10 mouse cellular contexts compared by ENCODE assay signal in genomic region chr14:73374315-73374890, GRCm38 (mm10). TPM values are rescaled to one million over a fixed set of nuclear protein-coding genes. Genes with fewer than 3 reads are reported as not detected.
A peak's percentile ranks its signal among the peaks of the same experiment; 100 is the strongest.
DNase-seq lines count a peak whose midpoint lies in the region; ATAC-seq and TF ChIP-seq lines count a peak whose summit lies in the region.
"Had no signal": no experiment of that assay in that cellular context is flagged by ENCODE, and none has a peak within 500 bp of the region (broad histone marks: within the 10 kb centered on the region; RNA-seq: fewer than 3 reads in every experiment).

No protein-coding gene starts in this region.

- no peaks in the 10 kb centered on the region for H3K27me3 ChIP-seq in kidney, adult 2 months (replicated peaks; ENCODE audit: control insufficient read depth, insufficient read depth, low read length)
- H3K27me3 ChIP-seq in liver, postnatal 0 days (ENCODE audit: insufficient read depth, low read length) = no peaks in the 10 kb centered on the region
- H3K27me3 ChIP-seq: limb, embryonic 13.5 days had no signal

- peaks cover 7% of the 10 kb centered on the region for H3K36me3 ChIP-seq in kidney, adult 2 months (ENCODE audit: control insufficient read depth, insufficient read depth, low read length)
- H3K36me3 ChIP-seq in liver, postnatal 0 days (replicated peaks; ENCODE audit: insufficient read depth, low read length) = peaks cover 55% of the 10 kb centered on the region

- no peak overlapping the region for H3K9ac ChIP-seq in liver, postnatal 0 days (replicated peaks)
- H3K9ac ChIP-seq: limb, embryonic 13.5 days had no signal

- DNase-seq in heart, adult 9 months (ENCODE audit: low spot score in 2 of 2) = peak; percentile 40 to 54
- DNase-seq in heart, postnatal 25 days (ENCODE audit: low spot score) = no peak
- peak; percentile 15 to 20 for DNase-seq in adrenal gland, postnatal 4 days (ENCODE audit: low spot score in 2 of 2)
- DNase-seq in kidney, adult 2 months = peak; percentile 95
- DNase-seq in liver, postnatal 0 days = peak; percentile 63
- no peak for DNase-seq in right cerebral cortex, postnatal 4 days
- DNase-seq in layer of hippocampus, postnatal 25 days (ENCODE audit: extremely low spot score in 1 of 2, low spot score in 1 of 2) = no peak
- no peak for DNase-seq in frontal cortex, postnatal 14 days (ENCODE audit: low spot score in 2 of 2)
- DNase-seq: thymus, postnatal 36 days had no signal

- ATAC-seq in liver, postnatal 0 days = peak; percentile 87

- no peak overlapping the region for H3K4me3 ChIP-seq in kidney, adult 2 months (ENCODE audit: insufficient read depth, low read depth, low read length)
- peak overlapping the region; percentile 9; the same call in 1 of the 2 replicates for H3K4me3 ChIP-seq in liver, postnatal 0 days (ENCODE audit: low read depth, low read length)
- H3K4me3 ChIP-seq: limb, embryonic 13.5 days had no signal

- WGBS in kidney, adult 2 months = 6% methylated on average over 11 of the region's 11 CpGs
- WGBS in liver, postnatal 0 days (ENCODE audit: insufficient replicate concordance) = 45% methylated on average over 11 of the region's 11 CpGs

- TF ChIP-seq CTCF in kidney, adult 2 months (conservative IDR thresholded peaks at IDR 0.05; ENCODE audit: insufficient read depth, insufficient read length, low read depth, low read length) = no peak
- TF ChIP-seq CTCF in liver, postnatal 0 days (IDR thresholded peaks at IDR 0.05; ENCODE audit: low read depth) = no peak

- TF ChIP-seq POLR2A in kidney, adult 2 months (IDR thresholded peaks at IDR 0.05; ENCODE audit: low read depth, low read length) = no peak

- H3K4me1 ChIP-seq in kidney, adult 2 months (ENCODE audit: control insufficient read depth, insufficient read depth, low read length) = peaks cover 48% of the 10 kb centered on the region
- peaks cover 25% of the 10 kb centered on the region for H3K4me1 ChIP-seq in liver, postnatal 0 days (ENCODE audit: insufficient read depth)

- TF ChIP-seq EP300 in liver, postnatal 0 days (IDR thresholded peaks at IDR 0.05; ENCODE audit: low read depth) = no peak

- intact Hi-C loops in heart, postnatal 25 days (cut with DNase I) = no loop called here

- peak overlapping the region; percentile 45 for H3K4me2 ChIP-seq in liver, postnatal 0 days (ENCODE audit: low read depth, low read length)
- H3K4me2 ChIP-seq: limb, embryonic 13.5 days had no signal

- H3K9me3 ChIP-seq in liver, postnatal 0 days (ENCODE audit: low read length) = no peaks in the 10 kb centered on the region
- H3K9me3 ChIP-seq: limb, embryonic 13.5 days had no signal

- peak overlapping the region; percentile 70 for H3K27ac ChIP-seq in kidney, adult 2 months (ENCODE audit: insufficient read depth, low read depth, low read length)
- H3K27ac ChIP-seq in liver, postnatal 0 days (ENCODE audit: low read depth) = peak overlapping the region; percentile 55
- H3K27ac ChIP-seq: limb, embryonic 13.5 days had no signal

RNA-seq across cellular contexts. Expression of gene Itm2b, which starts 10.7 kb away (rescaled TPM):
- total RNA-seq in heart, postnatal 25 days (2021) = 100 to 1,000 TPM; 627 to 640 TPM
- 100 to 1,000 TPM; 885 to 908 TPM for total RNA-seq in adrenal gland, postnatal 4 days (2021)
- 2,034 and 2,219 TPM in 2 replicates for polyA plus RNA-seq in kidney, adult 2 months (2012; rRNA removed)
- polyA plus RNA-seq in liver, postnatal 0 days (2015; fragmentation: Nextera tagmentation; extraction: Ambion mirVana) = 961 and 1,004 TPM in 2 replicates
- total RNA-seq in layer of hippocampus, postnatal 25 days (2021) = 1,000 to 10,000 TPM; 1,010 to 1,023 TPM

RNA-seq across cellular contexts. Expression of gene Rb1, which starts 48.8 kb away (rescaled TPM):
- 10 to 100 TPM; 16.4 to 18.7 TPM for total RNA-seq in heart, postnatal 25 days (2021)
- 10 to 100 TPM; 16.1 to 23.7 TPM for total RNA-seq in adrenal gland, postnatal 4 days (2021)
- 6.8 and 8.3 TPM in 2 replicates for polyA plus RNA-seq in kidney, adult 2 months (2012; rRNA removed)
- 15.5 and 23.6 TPM in 2 replicates for polyA plus RNA-seq in liver, postnatal 0 days (2015; fragmentation: Nextera tagmentation; extraction: Ambion mirVana)
- total RNA-seq in layer of hippocampus, postnatal 25 days (2021) = 10 to 100 TPM; 32.7 to 43.8 TPM

Comparison
In these comparisons a context has a peak if more than half of its experiments do, and no peak if none do; other contexts are left out.
1. DNase-seq: peak in heart, adult 9 months (2 of 2), adrenal gland, postnatal 4 days (2 of 2), kidney, adult 2 months (single experiment) and liver, postnatal 0 days (single experiment); none in heart, postnatal 25 days (single experiment), right cerebral cortex, postnatal 4 days (single experiment), layer of hippocampus, postnatal 25 days (0 of 2) and frontal cortex, postnatal 14 days (0 of 2).